Mouse (Mus musculus) olfactory bulb, adult 2 months (tissue): Measurements from ENCODE around the gene Med29. TPM values are rescaled to one million over a fixed set of nuclear protein-coding genes. Genes with fewer than 3 reads are reported as not detected.

Experiments
- H3K27ac ChIP-seq: fragments of 200-500 bp; 2 replicates; pipeline ENCODE4 v1.5.1; 2012; ENCODE audit warnings: low read depth, low read length; ENCODE audit not compliant: insufficient read depth
- H3K4me1 ChIP-seq: fragments of 200-500 bp; 2 replicates; pipeline ENCODE4 v1.6.1; 2012; ENCODE audit warnings: low read length; ENCODE audit not compliant: control insufficient read depth, insufficient read depth
- H3K4me3 ChIP-seq: fragments of 200-500 bp; 2 replicates; pipeline ENCODE4 v1.5.1; 2012; ENCODE audit warnings: mild to moderate bottlenecking, low read depth, low read length, moderate library complexity; ENCODE audit not compliant: insufficient read depth
- CTCF ChIP-seq: fragments of 200-500 bp; IDR thresholded peaks from 2 replicates; pipeline ENCODE4 v1.5.1; 2012; ENCODE audit warnings: low read depth, mild to moderate bottlenecking, low read length, moderate library complexity; ENCODE audit not compliant: insufficient read depth
- POLR2A ChIP-seq: fragments of 200-500 bp; IDR thresholded peaks from 2 replicates; pipeline ENCODE4 v1.6.1; 2012; ENCODE audit warnings: mild to moderate bottlenecking, low read depth, low read length, moderate library complexity; ENCODE audit not compliant: insufficient read depth
- WGBS: fragments of 180-500 bp; shearing (Covaris S2); methylation state at CpG from one replicate; pipeline ENCODE4 v1.1.7; 2018; 5-methylcytosine and 5-hydroxymethylcytosine counted together
- polyA plus RNA-seq: library from polyadenylated mRNA; stranded (reverse); fragments of >200 nt; gene quantifications from 2 replicates; pipeline ENCODE4 v1.2.4, GENCODE M21; 2012; ENCODE audit warnings: low replicate concordance; ENCODE audit not compliant: missing spikeins, insufficient read depth, insufficient read length

Gene Med29
- polyA plus RNA-seq, 1 experiment: not detected

- Histone ChIP-seq H3K4me1 (peaks cover 5% of the 10 kb centered on the region), H3K4me3 (no peak overlapping the region), H3K27ac (no peak overlapping the region)
- 87% methylated on average over 2 of the region's 2 CpGs for WGBS
- TF ChIP-seq CTCF (no peak), POLR2A (no peak)
Measured at GRCm38 (mm10) chr7:28432252-28432651, 39.7 kb upstream of the Med29 start.

- Histone ChIP-seq H3K4me1 (no peaks in the 10 kb centered on the region), H3K27ac (no peak overlapping the region), H3K4me3 (no peak overlapping the region)
- no peak for TF ChIP-seq POLR2A
- TF ChIP-seq CTCF: no peak
- WGBS: 74% methylated on average over 1 of the region's 1 CpGs
Measured at GRCm38 (mm10) chr7:28430512-28430911, 38.0 kb upstream of the Med29 start.

GRCm38 (mm10) chr7:28427738-28428137, 35.2 kb upstream of the Med29 start:
- Histone ChIP-seq H3K4me3 (no peak overlapping the region), H3K4me1 (no peaks in the 10 kb centered on the region), H3K27ac (no peak overlapping the region)
- TF ChIP-seq POLR2A: no peak
- TF ChIP-seq CTCF: no peak

GRCm38 (mm10) chr7:28423018-28423417, 30.5 kb upstream of the Med29 start:
- WGBS: 90% methylated on average over 1 of the region's 1 CpGs
- Histone ChIP-seq H3K27ac (no peak overlapping the region), H3K4me3 (no peak overlapping the region), H3K4me1 (peaks cover 4% of the 10 kb centered on the region; the same call in 1 of the 2 replicates)
- TF ChIP-seq CTCF (no peak), POLR2A (no peak)

GRCm38 (mm10) chr7:28419416-28419815, 26.9 kb upstream of the Med29 start:
- 83% methylated on average over 2 of the region's 2 CpGs for WGBS
- H3K4me1 ChIP-seq: peaks cover 4% of the 10 kb centered on the region; the same call in 1 of the 2 replicates
- no peak overlapping the region for H3K4me3 ChIP-seq
- H3K27ac ChIP-seq: no peak overlapping the region
- TF ChIP-seq POLR2A: no peak
- TF ChIP-seq CTCF: no peak

GRCm38 (mm10) chr7:28418096-28418670, 25.7 kb upstream of the Med29 start:
- 43% methylated on average over 8 of the region's 8 CpGs for WGBS
- no peak for TF ChIP-seq POLR2A
- TF ChIP-seq CTCF: no peak
- no peak overlapping the region for H3K27ac ChIP-seq
- peaks cover 4% of the 10 kb centered on the region; the same call in 1 of the 2 replicates for H3K4me1 ChIP-seq
- no peak overlapping the region for H3K4me3 ChIP-seq

GRCm38 (mm10) chr7:28417368-28417767, 24.9 kb upstream of the Med29 start:
- TF ChIP-seq POLR2A: no peak
- no peak for TF ChIP-seq CTCF
- H3K4me1 ChIP-seq: peaks cover 4% of the 10 kb centered on the region; the same call in 1 of the 2 replicates
- no peak overlapping the region for H3K27ac ChIP-seq
- H3K4me3 ChIP-seq: no peak overlapping the region

- 0 out of 2 replicates have a peak, but pooled peaks cover 2% of the 10 kb centered on the region for H3K4me1 ChIP-seq
- no peak overlapping the region for H3K27ac ChIP-seq
- WGBS: 86% methylated on average over 4 of the region's 4 CpGs
- TF ChIP-seq POLR2A: no peak
- TF ChIP-seq CTCF: no peak
- H3K4me3 ChIP-seq: no peak overlapping the region
Measured at GRCm38 (mm10) chr7:28412826-28413225, 20.3 kb upstream of the Med29 start.

- no peak overlapping the region for H3K4me3 ChIP-seq
- H3K27ac ChIP-seq: no peak overlapping the region
- TF ChIP-seq CTCF (no peak), POLR2A (no peak)
- H3K4me1 ChIP-seq: 0 out of 2 replicates have a peak, but pooled peaks cover 2% of the 10 kb centered on the region
- WGBS: 67% methylated on average over 3 of the region's 3 CpGs
Measured at GRCm38 (mm10) chr7:28410841-28411475, 18.4 kb upstream of the Med29 start.

GRCm38 (mm10) chr7:28401942-28402341, 9.4 kb upstream of the Med29 start:
- 90% methylated on average over 3 of the region's 3 CpGs for WGBS

More at GRCm38 (mm10) chr7:28401942-28402341, 9.4 kb upstream of the Med29 start:
- no peaks in the 10 kb centered on the region for H3K4me1 ChIP-seq
- H3K27ac ChIP-seq: no peak overlapping the region
- TF ChIP-seq CTCF (no peak), POLR2A (no peak)
- no peak overlapping the region for H3K4me3 ChIP-seq
